ENCODE assay signal across 10 mouse cellular contexts in the genomic region with DNA sequence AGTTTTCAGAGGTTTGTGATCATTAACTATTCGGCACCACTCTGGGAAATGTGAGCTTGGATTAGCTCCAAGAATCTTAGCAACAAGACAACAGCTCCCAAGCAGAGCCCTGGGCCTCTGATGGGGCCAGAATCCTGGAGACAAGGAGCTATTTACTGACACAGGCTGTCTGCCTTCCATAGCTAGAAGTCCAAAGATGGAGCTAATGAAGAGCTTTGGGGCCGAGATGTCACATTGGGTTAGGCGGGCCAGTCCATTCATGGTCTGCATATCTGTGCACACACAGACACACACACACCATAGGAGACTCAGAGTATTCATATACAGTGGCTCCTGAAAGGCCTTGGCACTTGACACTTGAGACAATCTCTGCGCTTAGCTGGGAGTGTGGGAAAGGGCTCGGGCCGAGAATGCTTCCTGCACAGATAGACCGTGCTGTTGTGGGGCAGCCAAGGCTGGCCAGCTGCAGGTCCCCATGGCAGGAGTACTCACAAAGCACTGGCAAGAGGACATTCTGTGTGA. TPM values are rescaled to one million over a fixed set of nuclear protein-coding genes. Genes with fewer than 3 reads are reported as not detected.
DNase-seq lines count a peak whose midpoint lies in the region; ATAC-seq and TF ChIP-seq lines count a peak whose summit lies in the region.
"Had no signal": no experiment of that assay in that cellular context is flagged by ENCODE, and none has a peak within 500 bp of the region (broad histone marks: within the 10 kb centered on the region; RNA-seq: fewer than 3 reads in every experiment).

No protein-coding gene starts in this region.

- H3K27ac ChIP-seq in heart, adult 2 months: peak overlapping the region; percentile 66
- H3K27ac ChIP-seq in embryonic facial prominence, embryonic 15.5 days (replicated peaks): peak overlapping the region; percentile 63
- peak overlapping the region; percentile 73 for H3K27ac ChIP-seq in intestine, embryonic 15.5 days
- H3K27ac ChIP-seq in midbrain, embryonic 13.5 days: peak overlapping the region; percentile 52
- H3K27ac ChIP-seq: liver, embryonic 15.5 days had no signal

- ATAC-seq in embryonic facial prominence, embryonic 15.5 days (ENCODE audit: insufficient number of reproducible peaks, low FRiP score, low TSS enrichment, low read depth): 0 out of 2 replicates have a peak, but pooled peaks have one; percentile 25
- ATAC-seq in intestine, embryonic 15.5 days: peak; percentile 54
- peak; percentile 76 for ATAC-seq in midbrain, embryonic 13.5 days

- TF ChIP-seq CTCF in heart, adult 2 months (IDR thresholded peaks at IDR 0.05): no peak

- no peak for TF ChIP-seq POLR2A in heart, adult 2 months (IDR thresholded peaks at IDR 0.05; ENCODE audit: insufficient read depth, low read depth, low read length)

- intact Hi-C loops in heart, adult 2 months (cut with DNase I): no loop called here
- intact Hi-C loops in heart, postnatal 25 days (cut with DNase I): no loop called here

- no peaks in the 10 kb centered on the region for H3K79me2 ChIP-seq in heart, adult 2 months (replicated peaks; ENCODE audit: control insufficient read depth, insufficient read depth, low read length)

- no peak overlapping the region for H3K4me2 ChIP-seq in embryonic facial prominence, embryonic 15.5 days (replicated peaks)
- H3K4me2 ChIP-seq in intestine, embryonic 15.5 days (replicated peaks): no peak overlapping the region
- H3K4me2 ChIP-seq in midbrain, embryonic 13.5 days (replicated peaks): no peak overlapping the region
- H3K4me2 ChIP-seq: liver, embryonic 15.5 days had no signal

- TF ChIP-seq EP300 in heart, adult 2 months (IDR thresholded peaks at IDR 0.05; ENCODE audit: insufficient read depth, low read depth, low read length): no peak

- H3K36me3 ChIP-seq in heart, adult 2 months (ENCODE audit: control insufficient read depth, insufficient read depth, low read length): peaks cover 4% of the 10 kb centered on the region
- no peaks in the 10 kb centered on the region for H3K36me3 ChIP-seq in embryonic facial prominence, embryonic 15.5 days
- no peaks in the 10 kb centered on the region for H3K36me3 ChIP-seq in intestine, embryonic 15.5 days
- H3K36me3 ChIP-seq in midbrain, embryonic 13.5 days: no peaks in the 10 kb centered on the region
- H3K36me3 ChIP-seq: liver, embryonic 15.5 days had no signal

- H3K9ac ChIP-seq in heart, adult 2 months (ENCODE audit: low read depth, low read length): 0 out of 2 replicates have a peak overlapping the region, but pooled peaks have one; percentile 2
- H3K9ac ChIP-seq in embryonic facial prominence, embryonic 15.5 days: no peak overlapping the region
- H3K9ac ChIP-seq in intestine, embryonic 15.5 days: no peak overlapping the region
- H3K9ac ChIP-seq in midbrain, embryonic 13.5 days (replicated peaks): no peak overlapping the region
- H3K9ac ChIP-seq: liver, embryonic 15.5 days had no signal

- H3K4me3 ChIP-seq in heart, adult 2 months: no peak overlapping the region
- H3K4me3 ChIP-seq in embryonic facial prominence, embryonic 15.5 days (replicated peaks): no peak overlapping the region
- H3K4me3 ChIP-seq in intestine, embryonic 15.5 days (replicated peaks): no peak overlapping the region
- H3K4me3 ChIP-seq in midbrain, embryonic 13.5 days (replicated peaks): no peak overlapping the region
- H3K4me3 ChIP-seq: liver, embryonic 15.5 days had no signal

- no peaks in the 10 kb centered on the region for H3K9me3 ChIP-seq in embryonic facial prominence, embryonic 15.5 days (replicated peaks)
- H3K9me3 ChIP-seq in intestine, embryonic 15.5 days: no peaks in the 10 kb centered on the region
- 0 out of 2 replicates have a peak, but pooled peaks cover 4% of the 10 kb centered on the region for H3K9me3 ChIP-seq in midbrain, embryonic 13.5 days
- H3K9me3 ChIP-seq: liver, embryonic 15.5 days had no signal

- peak in 1 of 2 experiments; percentile 38 for DNase-seq in heart, adult 2 months
- no peak for DNase-seq in heart, postnatal 25 days (ENCODE audit: low spot score)
- no peak for DNase-seq in cerebellum, adult 9-10 months
- DNase-seq in cerebellum, adult 9-11 months: no peak
- no peak for DNase-seq in ovary, adult 18-20 months (ENCODE audit: low spot score)

- H3K27me3 ChIP-seq in heart, adult 2 months (ENCODE audit: control insufficient read depth, insufficient read depth, low read length): no peaks in the 10 kb centered on the region
- H3K27me3 ChIP-seq in embryonic facial prominence, embryonic 15.5 days: no peaks in the 10 kb centered on the region
- H3K27me3 ChIP-seq in intestine, embryonic 15.5 days (replicated peaks): no peaks in the 10 kb centered on the region
- no peaks in the 10 kb centered on the region for H3K27me3 ChIP-seq in midbrain, embryonic 13.5 days
- H3K27me3 ChIP-seq: liver, embryonic 15.5 days had no signal

- peaks cover 13% of the 10 kb centered on the region for H3K4me1 ChIP-seq in heart, adult 2 months (ENCODE audit: control insufficient read depth, insufficient read depth, low read length)
- peaks cover 28% of the 10 kb centered on the region for H3K4me1 ChIP-seq in embryonic facial prominence, embryonic 15.5 days
- H3K4me1 ChIP-seq in intestine, embryonic 15.5 days (replicated peaks): peaks cover 13% of the 10 kb centered on the region
- peaks cover 11% of the 10 kb centered on the region for H3K4me1 ChIP-seq in midbrain, embryonic 13.5 days (replicated peaks)
- H3K4me1 ChIP-seq: liver, embryonic 15.5 days had no signal

- 35% methylated on average over 7 of the region's 7 CpGs for WGBS in heart, adult 2 months
- WGBS in embryonic facial prominence, embryonic 15.5 days: 55% methylated on average over 7 of the region's 7 CpGs
- WGBS in intestine, embryonic 15.5 days: 55% methylated on average over 7 of the region's 7 CpGs
- WGBS in midbrain, embryonic 13.5 days: 61% methylated on average over 7 of the region's 7 CpGs

RNA-seq across cellular contexts. Expression of gene Ppp1r3c, which starts 39.8 kb away (rescaled TPM):
- 100 to 1,000 TPM in 1 of 2 experiments, 10 to 100 TPM in 1; 90.4 to 152 TPM for total RNA-seq in heart, adult 2 months (2021)
- polyA plus RNA-seq in heart, adult 2 months (2012; rRNA removed): 49.7 and 99.7 TPM in 2 replicates
- total RNA-seq in heart, postnatal 25 days (2021): 100 to 1,000 TPM in 1 of 2 experiments, 10 to 100 TPM in 1; 94.9 to 102 TPM
- 16.6 TPM in 2 replicates for polyA plus RNA-seq in embryonic facial prominence, embryonic 15.5 days (2015; fragmentation: Nextera tagmentation; extraction: Ambion mirVana)
- polyA plus RNA-seq in intestine, embryonic 15.5 days (2015; fragmentation: Nextera tagmentation; extraction: Ambion mirVana): 11.3 and 11.4 TPM in 2 replicates
- polyA plus RNA-seq in midbrain, embryonic 13.5 days (2015; fragmentation: Nextera tagmentation; extraction: Ambion mirVana): 5.9 and 7.1 TPM in 2 replicates
- polyA plus RNA-seq: C2C12 had no signal

Comparison
In these comparisons a context has a peak if more than half of its experiments do, and no peak if none do; other contexts are left out.
1. ATAC-seq: peak in every context shown above with its lines; median percentile 76 in midbrain, embryonic 13.5 days; 54 in intestine, embryonic 15.5 days; 25 in embryonic facial prominence, embryonic 15.5 days.